In genomic region chr14:86443921-86444835, GRCm38 (mm10) we compare ENCODE assay signal across 21 mouse cellular contexts.
DNase-seq lines count a peak whose midpoint lies in the region; ATAC-seq and TF ChIP-seq lines count a peak whose summit lies in the region.
"Had no signal": no experiment of that assay in that cellular context is flagged by ENCODE, and none has a peak within 500 bp of the region (broad histone marks: within the 10 kb centered on the region; RNA-seq: fewer than 3 reads in every experiment).

No protein-coding gene starts in this region.

- no peaks in the 10 kb centered on the region for H3K27me3 ChIP-seq in heart, embryonic 14.5 days (ENCODE audit: control insufficient read depth, insufficient read depth, low read length)
- H3K27me3 ChIP-seq in heart, embryonic 15.5 days: no peaks in the 10 kb centered on the region
- H3K27me3 ChIP-seq: hindbrain, embryonic 15.5 days; midbrain, embryonic 13.5 days had no signal

- in situ Hi-C loops in ES-E14 (cut with MboI; ENCODE audit: low sequenced_read_pairs in 2 of 2, unreplicated experiment in 2 of 2): no loop called here

- WGBS in heart, embryonic 14.5 days: 21% methylated on average over 5 of the region's 5 CpGs
- WGBS in heart, embryonic 15.5 days: 32% methylated on average over 5 of the region's 5 CpGs

- peak; percentile 72 for DNase-seq in heart, adult 11 months
- DNase-seq in heart, postnatal 36 days: no peak
- no peak for DNase-seq in heart, postnatal 14 days
- peak; percentile 25 for DNase-seq in ES-E14 (ENCODE audit: low read depth, low spot score)
- DNase-seq in kidney, adult 11 months: no peak
- DNase-seq in right cerebral cortex, postnatal 10 days (ENCODE audit: low spot score in 2 of 2): no peak
- DNase-seq: adrenal gland, postnatal 25 days; cerebellum, adult 8-10 months; kidney, adult 8-10 months; kidney, postnatal 25 days; liver, postnatal 0 days; lung, postnatal 14 days; right cerebral cortex, postnatal 25 days; spleen, adult 18-20 months had no signal

- no peak overlapping the region for H3K9ac ChIP-seq in heart, embryonic 14.5 days (ENCODE audit: low read length)
- no peak overlapping the region for H3K9ac ChIP-seq in ES-E14 (ENCODE audit: insufficient read depth, low read depth, low read length, poor library complexity, severe bottlenecking)
- no peak overlapping the region for H3K9ac ChIP-seq in heart, embryonic 15.5 days
- H3K9ac ChIP-seq: hindbrain, embryonic 15.5 days; liver, postnatal 0 days; midbrain, embryonic 13.5 days had no signal

- peak overlapping the region; percentile 30; the same call in 1 of the 2 replicates for H3K4me2 ChIP-seq in heart, embryonic 14.5 days (ENCODE audit: low read length)
- H3K4me2 ChIP-seq in heart, embryonic 15.5 days: no peak overlapping the region
- H3K4me2 ChIP-seq: hindbrain, embryonic 15.5 days; liver, embryonic 11.5 days; midbrain, embryonic 13.5 days had no signal

- peak overlapping the region; percentile 81 to 90 for H3K27ac ChIP-seq in heart, embryonic 14.5 days (replicated peaks in 1 of 2; ENCODE audit: control insufficient read depth in 1 of 2, insufficient read depth in 1 of 2, low read depth in 2 of 2, low read length in 2 of 2)
- H3K27ac ChIP-seq in ES-E14 (ENCODE audit: insufficient read depth, low read depth, low read length, poor library complexity, severe bottlenecking): no peak overlapping the region
- H3K27ac ChIP-seq in heart, embryonic 15.5 days: peak overlapping the region; percentile 71
- H3K27ac ChIP-seq: hindbrain, embryonic 15.5 days; layer of hippocampus, adult 2 months; limb, embryonic 10.5 days; midbrain, embryonic 13.5 days had no signal

- H3K4me1 ChIP-seq in heart, embryonic 14.5 days (ENCODE audit: control insufficient read depth in 2 of 2, insufficient read depth in 2 of 2, low read length in 2 of 2): peaks cover 7% of the 10 kb centered on the region in 2 experiments; a peak in 3 of 4 replicates
- H3K4me1 ChIP-seq in ES-E14 (ENCODE audit: control insufficient read depth in 2 of 2, insufficient read depth in 2 of 2, low read length in 2 of 2, poor library complexity in 1 of 2): 0 out of 4 replicates have a peak, but pooled peaks cover 2% of the 10 kb centered on the region in 2 experiments
- 0 out of 2 replicates have a peak, but pooled peaks cover 5% of the 10 kb centered on the region for H3K4me1 ChIP-seq in heart, embryonic 15.5 days (replicated peaks)
- H3K4me1 ChIP-seq: hindbrain, embryonic 15.5 days; limb, embryonic 10.5 days had no signal

- H3K4me3 ChIP-seq in heart, embryonic 14.5 days (ENCODE audit: control insufficient read depth in 1 of 2, insufficient read depth in 1 of 2, low read depth in 1 of 2, low read length in 2 of 2): no peak overlapping the region
- H3K4me3 ChIP-seq in ES-E14 (ENCODE audit: insufficient read depth in 1 of 2, low read depth in 1 of 2, low read length in 2 of 2, poor library complexity in 1 of 2, severe bottlenecking in 1 of 2): no peak overlapping the region
- no peak overlapping the region for H3K4me3 ChIP-seq in heart, embryonic 15.5 days
- H3K4me3 ChIP-seq: hindbrain, embryonic 15.5 days; layer of hippocampus, adult 2 months; limb, embryonic 10.5 days; midbrain, embryonic 13.5 days had no signal

- intact Hi-C loops in heart, postnatal 36 days (cut with DNase I): loop anchor here (5.0 kb wide), 1 partner anchor 113 kb away; no protein-coding TSS in a partner anchor
- intact Hi-C loops in heart, postnatal 14 days (cut with DNase I): no loop called here

- no peaks in the 10 kb centered on the region for H3K9me3 ChIP-seq in heart, embryonic 14.5 days (ENCODE audit: control insufficient read depth, low read length)
- H3K9me3 ChIP-seq in ES-E14 (ENCODE audit: control insufficient read depth, insufficient read depth, low read depth, low read length): no peaks in the 10 kb centered on the region
- H3K9me3 ChIP-seq in heart, embryonic 15.5 days (replicated peaks): no peaks in the 10 kb centered on the region
- H3K9me3 ChIP-seq: hindbrain, embryonic 15.5 days; limb, embryonic 10.5 days; midbrain, embryonic 13.5 days had no signal

- no peak for ATAC-seq in heart, embryonic 14.5 days (ENCODE audit: insufficient number of reproducible peaks, insufficient read depth, low FRiP score, low read depth)
- ATAC-seq in heart, embryonic 15.5 days (replicated peaks; ENCODE audit: insufficient number of reproducible peaks, insufficient read depth, low FRiP score, low read depth): no peak
- ATAC-seq: liver, postnatal 0 days; midbrain, embryonic 13.5 days had no signal

- H3K36me3 ChIP-seq in heart, embryonic 14.5 days (ENCODE audit: control insufficient read depth, insufficient read depth, low read length): no peaks in the 10 kb centered on the region
- H3K36me3 ChIP-seq in ES-E14 (ENCODE audit: control insufficient read depth, insufficient read depth, low read length, poor library complexity, severe bottlenecking): no peaks in the 10 kb centered on the region
- no peaks in the 10 kb centered on the region for H3K36me3 ChIP-seq in heart, embryonic 15.5 days
- H3K36me3 ChIP-seq: hindbrain, embryonic 15.5 days; limb, embryonic 10.5 days; midbrain, embryonic 13.5 days had no signal

TF ChIP-seq in ES-E14, 5 proteins besides CTCF, POLR2A, EP300 and RAD21:
- TF ChIP-seq HCFC1 (IDR thresholded peaks at IDR 0.05; ENCODE audit: borderline replicate concordance, insufficient read depth, low read length) (no peak), ZNF384 (IDR thresholded peaks at IDR 0.05; ENCODE audit: low read depth, low read length) (no peak), MAFK (IDR thresholded peaks at IDR 0.05; ENCODE audit: insufficient read depth, low read depth, low read length) (0 out of 2 replicates have a peak, but pooled peaks have one; percentile 24)

Comparison
In these comparisons a context has a peak if more than half of its experiments do, and no peak if none do; other contexts are left out.
1. DNase-seq: peak in heart, adult 11 months (single experiment) and ES-E14 (single experiment); none in heart, postnatal 36 days (0 of 2), heart, postnatal 14 days (0 of 2), kidney, adult 11 months (single experiment) and right cerebral cortex, postnatal 10 days (0 of 2).